Mouse (Mus musculus) lung, postnatal 0 days (tissue): ENCODE results near the gene Vmn1r232. TPM values are rescaled to one million over a fixed set of nuclear protein-coding genes. Genes with fewer than 3 reads are reported as not detected.

Experiments
- ATAC-seq: fragments of 200-750 bp; cut with Nextera tagmentation; 2 replicates; pipeline ENCODE4 v1.8.0; 2017; ENCODE audit warnings: moderate library complexity
- DNase-seq: peaks from one replicate; pipeline ENCODE4 v3.0.0-alpha.2; 2016; ENCODE audit warnings: low spot score
- H3K27ac ChIP-seq: fragments of 300-500 bp; sonication (generic); 2 replicates; pipeline ENCODE4 v1.5.1; 2014; ENCODE audit warnings: antibody characterized with exemption, mild to moderate bottlenecking, low read length, mixed read lengths
- H3K27me3 ChIP-seq: fragments of 300-500 bp; sonication (generic); replicated peaks from 2 replicates; pipeline ENCODE4 v1.6.1; 2014; ENCODE audit warnings: low read length, mixed read lengths; ENCODE audit not compliant: insufficient read depth
- H3K36me3 ChIP-seq: fragments of 300-500 bp; sonication (generic); 2 replicates; pipeline ENCODE4 v1.6.1; 2014; ENCODE audit warnings: low read length, mixed read lengths; ENCODE audit not compliant: insufficient read depth
- H3K4me1 ChIP-seq: fragments of 300-500 bp; sonication (generic); 2 replicates; pipeline ENCODE4 v1.6.1; 2014; ENCODE audit warnings: antibody characterized with exemption, low read depth, low read length, mixed read lengths; ENCODE audit not compliant: insufficient read depth
- H3K4me2 ChIP-seq: fragments of 300-500 bp; sonication (generic); replicated peaks from 2 replicates; pipeline ENCODE4 v1.6.1; 2014; ENCODE audit warnings: low read depth, mild to moderate bottlenecking, low read length, moderate library complexity, mixed read lengths
- H3K4me3 ChIP-seq: fragments of 300-500 bp; sonication (generic); 2 replicates; pipeline ENCODE4 v1.5.1; 2014; ENCODE audit warnings: low read depth, low read length
- H3K9ac ChIP-seq: fragments of 300-500 bp; sonication (generic); replicated peaks from 2 replicates; pipeline ENCODE4 v1.6.1; 2014; ENCODE audit warnings: low read depth, mild to moderate bottlenecking
- H3K9me3 ChIP-seq: fragments of 300-500 bp; sonication (generic); 2 replicates; pipeline ENCODE4 v1.6.1; 2016; ENCODE audit warnings: low read length, mixed read lengths
- CTCF ChIP-seq: IDR thresholded peaks from 2 replicates; pipeline ENCODE4 v1.5.1; 2016; ENCODE audit warnings: antibody characterized with exemption, mild to moderate bottlenecking
- EP300 ChIP-seq: IDR thresholded peaks from 2 replicates; pipeline ENCODE4 v1.6.1; 2016; ENCODE audit warnings: antibody characterized with exemption, mild to moderate bottlenecking, control low read depth
- WGBS: fragments of 180-500 bp; shearing (Covaris S2); extraction: QIAGEN DNeasy Blood & Tissue Kit; methylation state at CpG from one replicate; pipeline ENCODE4 v1.1.7; 2014; 5-methylcytosine and 5-hydroxymethylcytosine counted together
- polyA plus RNA-seq: library from polyadenylated mRNA; unstranded; fragments of >200 nt; fragmentation: Nextera tagmentation; extraction: Ambion mirVana; gene quantifications from 2 replicates; pipeline ENCODE4 v1.2.1, GENCODE M21; 2015

Vmn1r232 gene
- not detected in 2 replicates for polyA plus RNA-seq

DNA sequence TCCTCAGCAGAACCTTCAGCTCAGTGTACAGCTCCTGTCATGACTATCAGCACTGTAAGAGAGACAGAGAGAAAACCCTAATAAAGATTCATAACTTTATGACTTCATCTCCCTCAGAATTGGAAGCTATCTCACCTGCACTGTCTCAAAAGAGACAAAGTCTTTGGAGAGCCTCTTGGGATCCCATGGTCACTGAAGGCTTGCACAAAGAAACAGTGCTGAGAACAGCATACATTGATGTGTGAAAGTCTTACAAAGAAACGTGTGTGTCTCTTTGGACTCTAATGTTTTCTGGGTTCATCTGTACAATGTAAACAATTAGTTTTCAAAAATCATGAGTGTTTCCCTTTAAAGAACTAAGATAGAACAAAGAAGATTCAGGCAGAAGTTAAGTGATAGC, at the start of gene Vmn1r232:
Gene Vmn1r232 (minus strand): TSS at position 101 of the 400 bp plus-strand sequence.
- H3K27me3 ChIP-seq = no peaks in the 10 kb centered on the region
- 31% methylated on average over 1 of the region's 1 CpGs for WGBS
- H3K36me3 ChIP-seq = no peaks in the 10 kb centered on the region
- DNase-seq (no peak), ATAC-seq (no peak)
- H3K9me3 ChIP-seq = no peaks in the 10 kb centered on the region
- no peak within 1 kb of the TSS for H3K27ac ChIP-seq
- no peaks in the 10 kb centered on the region for H3K4me1 ChIP-seq
- H3K9ac ChIP-seq = no peak within 1 kb of the TSS
- H3K4me2 ChIP-seq = no peak within 1 kb of the TSS
- TF ChIP-seq EP300 (no peak), CTCF (no peak)
- no peak within 1 kb of the TSS for H3K4me3 ChIP-seq

DNA sequence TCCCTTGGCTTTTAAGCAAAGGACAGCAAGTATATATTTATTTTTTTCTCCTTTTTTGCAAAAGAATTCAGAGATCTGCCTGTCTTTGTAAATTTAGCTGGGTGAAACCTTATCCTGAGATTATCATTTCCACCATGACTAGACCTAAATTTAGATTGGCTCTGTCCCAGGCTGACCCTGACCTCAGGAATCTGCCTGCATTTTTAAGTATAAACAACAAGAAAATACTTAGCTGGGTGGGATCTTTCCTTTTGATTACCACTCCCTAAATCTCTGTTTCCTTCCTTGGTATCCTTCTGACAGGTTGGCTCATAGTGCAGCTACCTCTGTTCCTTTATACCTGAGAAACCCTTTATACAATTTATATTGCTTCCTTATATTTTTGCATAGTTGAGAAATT, 47.2 kb upstream of the Vmn1r232 start:
- DNase-seq (no peak), ATAC-seq (no peak)
- Histone ChIP-seq H3K9me3 (no peaks in the 10 kb centered on the region), H3K4me3 (no peak overlapping the region), H3K27ac (no peak overlapping the region), H3K36me3 (peaks cover 43% of the 10 kb centered on the region), H3K27me3 (no peaks in the 10 kb centered on the region), H3K4me1 (no peaks in the 10 kb centered on the region), H3K9ac (no peak overlapping the region), H3K4me2 (no peak overlapping the region)
- no peak for TF ChIP-seq CTCF
- TF ChIP-seq EP300 = no peak

DNA sequence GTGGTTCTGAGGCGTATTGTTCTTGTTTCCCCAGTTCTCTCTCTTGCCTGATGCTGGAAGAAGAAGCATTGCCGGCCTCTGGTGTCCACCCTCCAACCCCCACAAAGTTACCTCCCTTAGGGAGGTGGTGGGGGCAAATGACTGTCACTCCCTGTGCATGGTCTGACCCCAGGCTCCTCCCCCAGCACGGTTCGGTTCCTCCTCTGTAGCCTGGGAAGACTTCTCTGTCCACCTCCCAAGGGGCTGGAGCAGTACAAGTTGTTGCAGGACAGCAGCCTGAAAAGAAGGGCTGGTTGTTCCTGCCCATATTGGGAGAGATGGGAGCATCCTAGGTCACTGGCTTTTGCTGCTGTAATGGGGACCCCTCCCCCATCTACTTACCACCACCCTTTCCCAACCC, 45.9 kb upstream of the Vmn1r232 start:
- H3K4me1 ChIP-seq = no peaks in the 10 kb centered on the region
- TF ChIP-seq EP300 (no peak), CTCF (no peak)
- H3K27ac ChIP-seq = no peak overlapping the region
- H3K27me3 ChIP-seq = no peaks in the 10 kb centered on the region
- no peak overlapping the region for H3K4me3 ChIP-seq
- H3K36me3 ChIP-seq = peaks cover 55% of the 10 kb centered on the region
- H3K9me3 ChIP-seq = no peaks in the 10 kb centered on the region
- H3K9ac ChIP-seq = no peak overlapping the region
- 92% methylated on average over 4 of the region's 4 CpGs for WGBS
- no peak for ATAC-seq
- DNase-seq = no peak
- no peak overlapping the region for H3K4me2 ChIP-seq

DNA sequence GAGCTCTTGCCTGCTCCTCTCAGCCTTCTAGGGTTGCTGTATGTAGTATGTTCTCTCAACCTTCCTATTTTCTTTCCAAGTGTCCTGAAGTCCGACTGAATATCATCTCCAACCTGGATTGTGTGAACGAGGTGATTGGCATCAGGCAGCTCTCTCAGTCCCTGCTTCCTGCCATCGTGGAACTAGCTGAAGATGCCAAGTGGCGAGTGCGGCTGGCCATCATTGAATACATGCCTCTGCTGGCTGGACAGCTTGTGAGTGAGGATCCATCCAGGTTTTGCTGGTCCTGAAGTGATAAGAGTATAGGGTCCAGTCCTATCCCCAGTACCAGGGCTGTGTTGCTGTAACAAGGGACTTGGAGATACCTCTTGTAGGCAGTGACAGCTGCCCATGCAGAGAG, 40.9 kb upstream of the Vmn1r232 start:
- Histone ChIP-seq H3K9me3 (no peaks in the 10 kb centered on the region), H3K4me2 (no peak overlapping the region), H3K4me3 (no peak overlapping the region), H3K9ac (no peak overlapping the region), H3K36me3 (peaks cover 84% of the 10 kb centered on the region), H3K27me3 (no peaks in the 10 kb centered on the region), H3K27ac (no peak overlapping the region), H3K4me1 (no peaks in the 10 kb centered on the region)
- TF ChIP-seq EP300 = no peak
- no peak for TF ChIP-seq CTCF
- ATAC-seq (no peak), DNase-seq (no peak)
- 87% methylated on average over 5 of the region's 5 CpGs for WGBS

DNA sequence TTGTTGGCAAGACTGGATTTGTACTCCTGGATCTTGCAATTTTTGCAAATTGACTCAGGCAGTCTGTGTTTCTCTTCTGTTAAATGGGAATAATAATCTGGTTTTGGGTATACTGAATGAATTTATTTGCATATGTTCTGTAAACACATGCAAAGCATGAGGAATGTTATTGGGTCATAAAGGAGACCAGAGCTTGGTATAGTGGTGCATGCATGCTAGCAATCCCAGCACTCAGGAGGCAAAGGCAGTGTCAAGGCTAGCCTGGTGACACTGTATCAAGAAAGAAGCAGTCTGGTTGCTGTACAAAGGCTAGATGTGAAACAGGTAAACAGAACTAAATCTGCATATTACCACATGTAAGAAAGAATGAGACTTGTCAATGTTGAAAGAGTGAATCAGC, 27.1 kb upstream of the Vmn1r232 start:
- Histone ChIP-seq H3K4me3 (peak overlapping the region; percentile 86), H3K9ac (peak overlapping the region; percentile 92; the same call in 1 of the 2 replicates), H3K4me2 (peak overlapping the region; percentile 84), H3K27ac (no peak overlapping the region; the same call in 1 of the 2 replicates), H3K27me3 (no peaks in the 10 kb centered on the region), H3K36me3 (no peaks in the 10 kb centered on the region), H3K4me1 (peaks cover 15% of the 10 kb centered on the region; the same call in 1 of the 2 replicates), H3K9me3 (no peaks in the 10 kb centered on the region)
- TF ChIP-seq CTCF = no peak
- DNase-seq (peak; percentile 49), ATAC-seq (no peak)

DNA sequence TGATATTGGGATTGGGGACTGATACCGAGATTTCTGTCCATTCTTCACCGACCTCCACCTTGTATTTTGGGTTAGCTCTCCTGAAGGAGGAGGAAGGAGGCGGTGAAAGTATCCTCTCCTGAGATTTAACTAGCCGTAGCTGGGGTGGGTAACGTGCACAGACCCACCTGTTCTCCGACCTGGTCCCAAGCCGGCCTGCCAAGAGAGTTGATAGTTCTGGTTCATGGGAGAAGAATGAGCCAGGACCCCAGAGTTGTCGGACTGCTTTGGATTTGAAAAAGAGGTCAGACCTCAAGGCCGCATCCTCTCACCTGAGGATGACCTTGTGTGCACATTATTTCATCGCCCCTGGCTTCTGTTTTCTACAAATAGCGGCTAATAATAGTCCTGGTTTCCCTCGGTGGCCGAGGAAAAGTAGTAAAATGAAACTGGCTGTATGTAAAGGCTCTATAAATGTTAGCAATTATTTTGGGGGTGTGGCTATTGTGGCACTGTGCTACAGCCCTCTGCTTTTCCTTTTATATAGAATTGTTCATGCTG, 26.6 kb upstream of the Vmn1r232 start:
- Histone ChIP-seq H3K9me3 (no peaks in the 10 kb centered on the region), H3K4me2 (peak overlapping the region; percentile 84), H3K9ac (peak overlapping the region; percentile 92), H3K4me1 (peaks cover 15% of the 10 kb centered on the region; the same call in 1 of the 2 replicates), H3K27me3 (no peaks in the 10 kb centered on the region), H3K36me3 (no peaks in the 10 kb centered on the region), H3K4me3 (peak overlapping the region; percentile 86), H3K27ac (peak overlapping the region; percentile 95)
- TF ChIP-seq EP300 (no peak), CTCF (no peak)
- peak; percentile 37 for DNase-seq
- no peak for ATAC-seq
- WGBS = under 1% methylated on average over 13 of the region's 13 CpGs
